Mouse (Mus musculus): Measurements from ENCODE around the gene Gm21976.

Gm21976 gene

DNA sequence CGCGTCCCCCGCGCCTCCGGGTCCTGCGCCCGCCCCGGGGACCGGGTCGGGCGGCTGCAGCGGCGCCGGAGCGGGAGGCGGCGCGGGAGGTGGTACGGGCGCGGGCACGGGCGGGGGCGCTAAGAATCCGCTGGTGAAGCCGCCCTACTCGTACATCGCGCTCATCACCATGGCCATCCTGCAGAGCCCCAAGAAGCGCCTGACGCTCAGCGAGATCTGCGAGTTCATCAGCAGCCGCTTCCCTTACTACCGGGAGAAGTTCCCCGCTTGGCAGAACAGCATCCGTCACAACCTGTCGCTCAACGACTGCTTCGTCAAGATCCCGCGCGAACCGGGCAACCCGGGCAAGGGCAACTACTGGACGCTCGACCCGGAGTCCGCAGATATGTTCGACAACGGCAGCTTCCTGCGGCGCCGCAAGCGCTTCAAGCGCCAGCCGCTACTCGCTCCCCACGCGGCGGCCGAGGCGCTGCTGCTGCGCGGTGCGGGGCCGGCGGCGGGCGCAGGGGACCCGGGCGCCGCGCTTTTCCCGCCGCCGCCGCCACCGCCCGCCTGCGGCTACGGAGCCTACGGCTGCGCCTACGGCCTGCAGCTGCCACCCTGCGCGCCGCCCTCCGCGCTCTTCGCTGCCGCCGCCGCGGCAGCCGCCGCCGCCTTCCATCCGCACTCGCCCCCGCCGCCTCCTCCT, 75.3 kb downstream of the Gm21976 start:
- no peak for DNase-seq

DNA sequence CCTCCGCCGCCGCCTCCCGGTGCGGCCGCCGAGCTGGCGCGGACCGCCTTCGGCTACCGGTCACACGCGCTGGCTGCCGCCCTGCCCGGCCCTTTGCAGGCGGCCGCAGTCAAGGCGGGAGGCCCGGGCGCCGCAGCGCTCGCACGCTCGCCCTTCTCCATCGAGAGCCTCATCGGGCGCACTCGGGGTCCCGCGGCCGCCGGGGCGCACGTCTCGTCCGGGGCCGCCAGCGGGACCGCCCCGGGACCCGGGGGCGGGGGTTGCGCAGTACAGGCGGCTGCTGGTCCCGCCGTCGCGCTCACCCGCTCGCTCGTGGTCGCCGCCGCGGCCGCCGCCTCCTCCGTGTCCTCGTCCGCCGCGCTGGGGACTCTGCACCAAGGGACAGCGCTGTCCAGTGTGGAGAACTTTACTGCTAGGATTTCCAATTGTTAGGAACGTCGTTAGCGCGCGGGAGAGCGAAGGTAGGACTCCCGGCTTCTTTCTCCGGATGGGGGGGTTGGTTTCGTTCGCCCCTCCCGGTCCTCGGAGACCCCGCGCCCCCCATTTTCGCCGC, 75.9 kb downstream of the Gm21976 start:
- DNase-seq, result no peak

DNA sequence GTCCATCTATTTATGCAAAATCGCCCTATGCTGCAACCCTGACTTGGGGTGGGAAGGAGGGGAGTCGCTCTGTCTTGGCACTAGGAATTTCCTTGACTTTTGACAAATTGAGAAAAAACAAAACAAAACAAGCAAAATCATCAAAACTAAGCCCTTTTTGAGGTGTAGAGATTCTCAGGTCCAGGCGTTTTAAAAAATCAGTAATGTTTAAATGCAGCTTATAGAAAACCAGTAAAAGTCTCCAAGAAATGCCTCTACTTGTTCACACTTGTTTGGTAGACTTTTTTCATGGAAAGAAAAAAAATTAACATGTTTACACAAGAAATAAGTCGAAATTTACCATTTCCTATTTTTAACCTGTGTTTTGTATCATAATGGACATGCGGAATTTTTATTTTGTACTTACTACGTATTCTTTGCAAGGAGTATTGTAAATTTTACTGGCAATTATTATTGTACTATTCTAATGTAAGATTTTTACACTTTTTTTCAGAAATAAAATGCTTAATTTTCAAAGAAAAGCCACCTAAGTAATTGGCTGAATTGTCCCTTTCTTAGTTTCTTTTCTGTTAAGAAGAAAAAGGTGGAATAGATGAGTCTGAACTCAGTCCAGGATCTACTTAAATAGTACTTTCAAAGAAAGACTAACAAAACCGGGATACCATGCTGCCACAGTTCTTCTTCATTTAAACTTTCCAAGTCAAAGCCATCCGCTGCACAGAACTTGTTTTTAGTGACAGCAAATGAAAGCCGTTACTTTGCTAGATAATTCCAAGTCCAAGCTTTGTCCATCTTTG, 76.7 kb downstream of the Gm21976 start:
- no peak for DNase-seq

All from cerebellum, adult 8-10 months (tissue).